Mouse (Mus musculus): Measurements from ENCODE around the gene Peak1.

DNA sequence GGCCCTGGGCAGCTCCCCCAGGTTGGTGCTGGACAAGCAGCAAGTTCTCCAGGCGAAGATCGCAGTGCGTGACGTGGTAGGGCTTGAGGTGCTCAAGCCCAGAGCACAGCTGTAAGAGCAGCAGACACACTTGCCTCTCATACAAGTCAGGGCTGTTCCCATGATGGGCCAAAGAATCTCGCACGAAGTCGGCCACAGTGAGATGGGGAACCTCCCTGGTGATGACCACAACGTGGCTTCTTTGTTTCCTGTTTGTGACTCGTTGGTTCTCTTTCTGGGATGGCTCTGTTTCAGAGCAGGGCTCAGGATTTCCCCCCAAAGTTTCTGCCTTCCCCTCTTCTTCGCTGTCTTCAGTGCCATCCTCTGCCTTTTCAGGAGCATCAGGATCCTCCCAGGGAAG is 210.8 kb downstream of the Peak1 start:
- TF ChIP-seq CTCF (IDR thresholded peaks at IDR 0.05; ENCODE audit: low read depth), result no peak
- no peak for TF ChIP-seq EP300 (IDR thresholded peaks at IDR 0.05; ENCODE audit: low read depth)

All from liver, postnatal 0 days (tissue).